Mouse (Mus musculus) right cerebral cortex, adult 18-20 months (tissue): ENCODE results near the gene Ntn3.
A peak's percentile ranks its signal among the peaks of the same experiment; 100 is the strongest.

Source experiments
- DNase-seq: peaks from one replicate; pipeline ENCODE4 v3.0.0; 2022; ENCODE audit warnings: mixed read lengths

The Ntn3 gene

DNA sequence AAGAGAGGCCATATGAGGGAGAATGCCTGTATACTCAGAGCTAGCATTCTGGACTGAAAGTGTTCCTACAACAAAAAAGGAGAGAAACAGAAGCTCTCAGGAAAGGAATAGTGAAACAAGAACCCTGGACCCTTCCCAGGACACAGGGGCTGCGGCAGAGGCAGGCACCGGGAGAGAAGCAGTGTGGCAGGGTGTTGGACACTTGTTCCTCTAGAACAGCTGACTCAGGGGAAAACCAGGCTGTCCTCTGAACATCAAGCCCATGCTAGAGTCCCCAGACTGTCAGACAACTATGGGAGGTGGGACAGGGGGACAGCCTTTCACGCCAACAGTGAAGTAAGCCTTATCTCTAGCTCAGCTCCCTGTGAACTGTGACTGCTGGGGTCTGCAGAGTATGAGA is 1.3 kb upstream of the Ntn3 start:
- no peak for DNase-seq

DNA sequence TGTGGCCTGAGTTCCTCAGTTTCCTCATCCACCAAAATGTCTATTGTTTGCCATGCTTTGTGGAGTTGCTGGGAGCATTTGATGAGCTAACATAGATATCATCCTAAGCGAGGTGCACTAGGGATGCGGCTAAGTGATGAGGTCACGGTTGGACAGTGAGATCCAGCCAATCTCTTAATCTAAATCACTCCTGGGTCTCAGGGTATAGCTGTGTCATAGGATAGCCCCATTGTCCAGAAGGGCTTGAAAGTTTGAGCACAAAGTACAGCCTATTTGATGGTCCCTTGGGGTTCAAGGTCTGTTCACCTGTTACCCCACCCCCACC is 547 bp upstream of the Ntn3 start:
- DNase-seq: no peak

GRCm38 (mm10) chr17:24208641-24209042 is 689 bp downstream of the Ntn3 start:
- DNase-seq: no peak

DNA sequence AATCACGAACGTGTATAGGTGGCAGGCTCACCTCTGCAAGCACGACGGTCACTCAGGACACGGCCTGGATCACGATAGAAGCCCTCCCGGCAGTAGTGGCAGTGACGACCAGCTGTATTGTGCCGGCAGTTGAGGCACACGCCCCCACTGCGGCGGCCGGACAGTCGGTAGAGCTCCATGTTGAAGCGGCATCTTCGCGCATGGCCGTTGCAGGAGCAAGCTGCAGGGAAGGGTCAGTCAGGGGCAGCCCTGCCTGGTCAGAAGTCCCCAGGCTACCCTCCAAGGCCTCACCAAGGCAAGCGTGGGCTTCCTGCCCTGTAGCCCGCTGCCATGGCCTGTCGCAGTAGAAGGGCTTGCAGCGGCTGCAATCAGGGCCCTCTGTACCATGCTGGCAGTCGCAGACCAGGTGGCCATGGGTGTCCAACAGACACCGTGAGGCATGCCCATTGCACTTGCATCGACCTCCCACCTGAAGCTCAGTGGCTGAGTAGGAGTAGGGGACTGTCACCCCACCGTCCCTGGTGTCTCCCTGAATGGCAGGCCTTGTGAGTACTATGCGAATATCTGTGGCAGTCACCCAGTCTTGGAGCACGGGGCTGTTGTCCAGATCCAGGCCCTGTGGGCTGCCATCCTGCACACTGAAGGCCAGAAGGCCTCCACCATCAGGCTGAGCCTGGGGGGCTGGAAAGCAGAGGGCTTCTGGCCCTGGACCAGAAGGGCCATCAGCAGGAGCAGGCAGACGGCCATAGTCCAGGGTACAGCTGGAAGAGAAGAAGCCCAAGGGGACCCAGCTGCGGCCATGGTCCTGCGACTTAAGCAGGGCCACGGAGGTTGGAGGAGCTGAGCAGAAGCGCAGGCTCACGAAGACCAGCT is 1.3 kb downstream of the Ntn3 start:
- no peak for DNase-seq

- DNase-seq: peak; percentile 86
Measured at GRCm38 (mm10) chr17:24206451-24207351, 2.6 kb downstream of the Ntn3 start.

DNA sequence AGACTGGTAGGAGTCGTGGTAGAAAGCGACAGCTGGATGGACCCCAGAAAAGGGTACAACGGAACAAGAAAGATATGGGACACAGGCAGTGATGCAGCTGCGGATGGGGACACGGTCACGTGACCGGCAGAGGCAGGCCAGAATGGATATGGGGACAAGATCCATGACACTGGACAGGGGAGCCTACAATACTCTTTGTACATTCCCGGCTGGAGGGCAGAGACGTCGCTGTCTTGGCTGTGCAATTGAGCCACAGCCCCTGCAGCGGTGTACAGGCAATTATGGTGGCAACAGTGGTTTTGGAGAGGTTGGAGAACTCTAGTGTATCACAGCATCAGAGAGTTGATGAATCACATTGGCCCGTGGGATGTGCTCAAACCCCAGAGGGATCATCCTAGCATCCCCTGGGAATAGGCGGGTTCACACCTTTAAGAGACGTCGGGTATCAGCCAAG is 3.4 kb downstream of the Ntn3 start:
- peak; percentile 58 for DNase-seq

DNA sequence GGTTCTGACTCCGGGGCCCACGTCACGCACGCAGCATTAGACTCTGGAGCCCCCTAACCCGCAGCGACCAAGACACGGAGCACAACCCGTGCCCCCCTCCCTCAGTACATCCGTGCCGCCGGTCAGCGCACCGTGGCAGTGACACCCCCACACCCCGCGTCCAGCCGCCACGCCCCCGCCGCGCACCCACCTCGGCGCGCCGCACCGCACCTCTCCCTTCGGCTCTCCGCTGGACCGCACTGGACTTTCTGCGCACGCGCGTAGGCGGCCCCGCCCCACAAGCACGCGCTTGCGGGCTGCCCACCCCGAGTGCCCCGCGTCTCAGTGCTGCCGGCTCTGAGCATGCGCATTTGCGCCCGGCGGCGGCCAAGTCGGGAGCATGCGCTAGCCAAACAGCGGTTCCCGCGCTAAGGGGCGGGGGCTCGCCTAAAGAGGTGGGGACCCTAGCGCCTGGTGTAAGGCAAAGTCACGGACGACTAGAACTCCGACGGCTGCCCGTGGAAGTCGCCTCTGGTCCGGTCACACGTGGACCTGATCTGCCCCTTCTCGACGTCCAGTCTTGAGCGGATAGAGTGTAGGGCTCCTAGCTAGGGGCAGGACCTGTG is 3.9 kb downstream of the Ntn3 start, which contains the start of gene Tbc1d24:
Tbc1d24 (minus strand) TSS at position 279 of the 605 bp plus-strand sequence.
- peak; percentile 96 for DNase-seq

- DNase-seq: no peak
Measured at GRCm38 (mm10) chr17:24204846-24205245, 4.5 kb downstream of the Ntn3 start.

- no peak for DNase-seq
Measured at GRCm38 (mm10) chr17:24203611-24204534, 5.5 kb downstream of the Ntn3 start.

- DNase-seq: no peak
Measured at GRCm38 (mm10) chr17:24203068-24203467, 6.3 kb downstream of the Ntn3 start.

GRCm38 (mm10) chr17:24201092-24201491 is 8.2 kb downstream of the Ntn3 start:
- no peak for DNase-seq

DNA sequence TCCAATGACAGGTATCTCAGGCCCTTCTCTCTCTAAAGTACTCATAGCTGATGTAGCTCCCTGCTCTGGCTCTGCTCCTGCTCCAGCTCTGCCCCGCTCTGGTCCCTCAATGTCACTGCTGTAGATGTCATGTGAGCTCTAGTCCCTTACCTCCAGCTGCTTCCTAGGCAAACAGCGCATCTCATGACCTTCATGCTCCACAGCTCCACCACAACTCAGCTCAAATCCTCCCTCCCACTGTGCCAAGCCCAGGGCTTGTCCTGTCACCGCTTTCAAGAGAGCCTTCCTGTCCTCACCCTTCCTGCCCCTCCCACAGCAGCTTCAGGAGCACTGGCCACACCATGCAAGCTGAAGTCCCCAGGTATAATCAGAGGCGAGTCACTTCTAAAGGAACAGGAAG is 9.6 kb downstream of the Ntn3 start:
- DNase-seq: no peak

GRCm38 (mm10) chr17:24199252-24199651 is 10.1 kb downstream of the Ntn3 start:
- DNase-seq: peak; percentile 86

DNA sequence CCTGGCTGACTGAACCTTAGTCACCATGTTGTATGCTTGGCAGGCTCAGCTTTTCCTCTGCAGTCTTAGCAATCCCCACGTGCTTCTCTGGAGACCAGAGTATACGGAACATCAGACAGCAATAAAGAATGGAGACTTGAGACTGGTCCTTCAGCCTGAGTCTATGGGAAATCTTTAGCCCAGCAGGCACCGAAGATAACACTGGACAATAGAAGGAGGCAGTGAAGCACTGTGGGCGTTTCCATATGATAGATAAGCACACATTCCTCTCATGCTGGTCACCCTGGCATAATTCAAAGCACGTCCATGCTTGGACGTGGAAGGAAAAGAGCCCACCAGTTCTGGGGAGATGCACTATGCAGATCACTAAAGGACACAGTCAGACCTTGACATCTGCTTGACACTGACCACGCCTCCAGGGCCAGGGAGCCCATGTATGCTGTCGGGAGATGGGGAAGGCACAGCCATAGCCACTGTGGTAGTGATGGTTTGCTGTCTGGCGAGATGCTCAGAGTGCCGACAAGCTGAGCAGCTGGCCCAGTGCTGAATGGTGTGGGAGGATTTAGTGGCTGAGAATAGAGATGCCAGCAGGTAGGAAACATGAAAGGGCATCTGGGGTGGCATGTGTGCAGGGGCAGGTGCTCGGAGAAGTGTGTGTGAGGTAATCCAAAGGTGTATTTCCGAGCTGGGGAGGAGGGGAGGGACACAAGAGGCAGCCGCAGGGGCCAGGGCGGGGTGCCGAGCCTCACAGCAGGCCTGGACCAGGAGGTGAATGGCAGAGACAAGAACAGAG is 12.1 kb downstream of the Ntn3 start:
- DNase-seq: peak; percentile 67

- no peak for DNase-seq
Measured at GRCm38 (mm10) chr17:24195349-24195748, 14.0 kb downstream of the Ntn3 start.

GRCm38 (mm10) chr17:24193769-24194168 is 15.6 kb downstream of the Ntn3 start:
- DNase-seq: no peak

DNA sequence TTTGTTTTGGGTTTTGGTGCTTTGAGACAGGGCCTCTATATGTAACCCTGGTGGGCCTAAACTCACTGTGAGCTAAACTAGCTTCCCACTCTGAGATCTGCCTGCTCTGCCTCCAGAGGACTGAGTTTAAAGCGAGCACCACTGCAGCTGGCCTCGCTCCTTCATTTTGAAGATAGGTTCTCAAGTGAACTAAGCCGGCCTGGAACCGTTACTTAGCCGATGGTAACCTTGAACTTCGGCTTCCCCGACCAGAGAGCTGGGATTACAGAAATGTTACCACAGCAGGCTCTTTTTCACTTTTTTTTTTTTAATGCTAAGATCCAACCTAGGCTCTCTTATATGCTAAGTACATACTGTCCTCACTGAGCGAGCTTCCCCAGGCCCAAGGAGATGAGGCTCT is 16.1 kb downstream of the Ntn3 start:
- DNase-seq: no peak

DNA sequence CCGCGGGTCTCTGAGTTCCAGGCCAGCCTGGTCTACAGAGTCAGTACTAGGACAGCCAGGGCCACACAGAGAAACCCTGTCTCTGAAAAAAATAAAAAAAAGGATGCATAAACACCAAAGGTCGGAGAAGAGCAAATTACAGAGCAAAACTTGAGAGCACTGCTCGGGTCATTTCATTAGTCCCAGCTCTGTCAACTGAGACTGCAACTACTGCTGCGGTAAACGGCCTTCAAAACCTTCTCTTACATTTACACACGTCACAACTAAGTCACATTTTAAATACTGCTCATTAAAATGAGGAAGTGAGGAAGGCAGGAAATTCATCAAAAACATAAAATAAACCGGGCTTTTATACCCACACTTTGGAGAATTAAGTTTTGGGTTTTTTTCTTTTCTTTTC is 16.5 kb downstream of the Ntn3 start:
- no peak for DNase-seq

GRCm38 (mm10) chr17:24191481-24191880 is 17.9 kb downstream of the Ntn3 start:
- no peak for DNase-seq

GRCm38 (mm10) chr17:24190934-24191333 is 18.4 kb downstream of the Ntn3 start:
- DNase-seq: no peak

DNA sequence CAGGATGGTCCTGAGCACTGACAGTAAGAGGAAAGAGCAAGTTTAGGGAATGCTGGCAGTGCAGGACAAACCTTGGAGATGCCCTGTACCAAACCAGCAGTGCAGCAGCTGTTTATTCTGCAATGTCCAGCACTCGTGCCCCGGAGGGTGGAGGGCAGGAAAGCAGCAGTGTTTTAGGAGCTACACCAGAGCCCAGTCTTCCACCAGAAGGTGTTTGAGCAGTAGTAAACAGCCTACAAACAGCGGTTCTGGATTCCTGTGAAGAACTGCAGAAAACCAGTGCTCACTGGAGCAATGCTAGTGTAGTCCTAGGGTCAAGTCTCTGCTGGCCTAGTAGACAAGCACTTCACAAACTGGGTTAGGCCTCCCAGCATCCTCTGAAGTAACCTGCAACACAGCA is 35.1 kb downstream of the Ntn3 start:
- DNase-seq: no peak
